Comparison of ENCODE assay signal across 9 mouse cellular contexts in genomic region chrX:98149724-98150392, GRCm38 (mm10). TPM values are rescaled to one million over a fixed set of nuclear protein-coding genes. Genes with fewer than 3 reads are reported as not detected.
DNase-seq lines count a peak whose midpoint lies in the region; ATAC-seq lines count a peak whose summit lies in the region.
"Had no signal": no experiment of that assay in that cellular context is flagged by ENCODE, and none has a peak within 500 bp of the region (broad histone marks: within the 10 kb centered on the region; RNA-seq: fewer than 3 reads in every experiment).

No protein-coding gene starts in this region.

- H3K9me3 ChIP-seq in heart, embryonic 10.5 days = no peaks in the 10 kb centered on the region
- H3K9me3 ChIP-seq in megakaryocyte, embryonic 14.5 days = peaks cover 16% of the 10 kb centered on the region

- ATAC-seq in erythroblast, adult 5-6 weeks (replicated peaks; ENCODE audit: low FRiP score, poor library complexity, severe bottlenecking) = no peak

- 19% methylated on average over 30 of the region's 30 CpGs for WGBS in heart, embryonic 10.5 days

- H3K27ac ChIP-seq in heart, embryonic 10.5 days = no peak overlapping the region
- H3K27ac ChIP-seq: liver, embryonic 14.5 days had no signal

- DNase-seq in urinary bladder, adult 2 months (ENCODE audit: low spot score) = peak; percentile 26
- DNase-seq in urinary bladder, postnatal 25 days (ENCODE audit: low spot score) = no peak
- peak; percentile 15 for DNase-seq in embryo, embryonic 10.5 days (ENCODE audit: low spot score)
- DNase-seq in heart, embryonic 10.5 days (ENCODE audit: low spot score) = peak; percentile 74
- peak; percentile 43 for DNase-seq in kidney, adult 18-20 months
- DNase-seq in right cerebral cortex, postnatal 4 days = peak; percentile 4

- no peaks in the 10 kb centered on the region for H3K4me1 ChIP-seq in heart, embryonic 10.5 days
- H3K4me1 ChIP-seq in megakaryocyte, embryonic 14.5 days = peaks cover 12% of the 10 kb centered on the region; the same call in 1 of the 2 replicates

- peak overlapping the region; percentile 54 for H3K4me3 ChIP-seq in heart, embryonic 10.5 days
- H3K4me3 ChIP-seq in megakaryocyte, embryonic 14.5 days (replicated peaks) = peak overlapping the region; percentile 73

- H3K27me3 ChIP-seq in heart, embryonic 10.5 days (ENCODE audit: insufficient read depth, poor library complexity, severe bottlenecking) = peaks cover 50% of the 10 kb centered on the region
- H3K27me3 ChIP-seq in megakaryocyte, embryonic 14.5 days (replicated peaks) = peaks cover 50% of the 10 kb centered on the region

- H3K36me3 ChIP-seq in heart, embryonic 10.5 days = no peaks in the 10 kb centered on the region
- no peaks in the 10 kb centered on the region for H3K36me3 ChIP-seq in megakaryocyte, embryonic 14.5 days (replicated peaks; ENCODE audit: low read length)

RNA-seq across cellular contexts. Expression of gene Ar, which starts 1.3 kb away (rescaled TPM):
- polyA plus RNA-seq in urinary bladder, adult 2 months (2012; rRNA removed) = 2.3 and 4.9 TPM in 2 replicates
- polyA plus RNA-seq in heart, embryonic 10.5 days (2016; fragmentation: Nextera tagmentation; extraction: Ambion mirVana) = 0.02 and 0.03 TPM in 2 replicates
- polyA plus RNA-seq in megakaryocyte, embryonic 14.5 days (2012; ENCODE audit: insufficient read depth, low replicate concordance) = not detected in 2 replicates
- total RNA-seq in erythroblast, adult 5-6 weeks (2015; ENCODE audit: low replicate concordance) = not detected in 2 replicates
- not detected in 2 replicates for total RNA-seq in erythroblast, adult 5-6 weeks (2017; ENCODE audit: low replicate concordance)
- polyA plus RNA-seq: liver, embryonic 14.5 days had no signal
